Mouse (Mus musculus): ENCODE results near the gene Hs1bp3.
A peak's percentile ranks its signal among the peaks of the same experiment; 100 is the strongest.

Gene Hs1bp3

DNA sequence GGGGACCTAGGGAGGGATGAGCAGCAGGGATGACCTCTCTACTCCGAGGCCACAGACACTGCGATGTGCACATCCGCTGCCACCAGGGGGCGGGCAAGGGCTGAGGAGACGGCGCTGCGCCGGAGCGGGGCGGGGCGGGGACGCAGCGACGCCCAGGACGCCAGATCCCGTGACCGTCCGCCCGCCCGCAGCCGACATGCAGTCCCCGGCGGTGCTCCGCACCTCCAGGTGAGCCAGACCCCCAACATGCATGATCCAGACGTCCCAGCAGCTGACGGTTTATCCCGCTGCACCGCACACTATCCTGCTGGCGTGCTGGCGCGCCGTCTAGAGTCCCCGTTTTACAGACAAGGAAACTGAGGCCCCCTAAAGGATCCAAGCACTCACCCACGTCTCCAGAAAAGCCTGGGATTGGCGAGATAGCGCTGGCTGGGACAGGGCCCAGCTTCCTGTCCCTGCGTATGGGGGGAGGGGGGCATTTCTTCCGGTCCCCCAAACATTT, at the start of gene Hs1bp3:
Gene Hs1bp3 (plus strand): TSS at position 163 of the 502 bp plus-strand sequence.
- peak; percentile 78 to 79 for DNase-seq (ENCODE audit: low spot score in 2 of 2)

DNA sequence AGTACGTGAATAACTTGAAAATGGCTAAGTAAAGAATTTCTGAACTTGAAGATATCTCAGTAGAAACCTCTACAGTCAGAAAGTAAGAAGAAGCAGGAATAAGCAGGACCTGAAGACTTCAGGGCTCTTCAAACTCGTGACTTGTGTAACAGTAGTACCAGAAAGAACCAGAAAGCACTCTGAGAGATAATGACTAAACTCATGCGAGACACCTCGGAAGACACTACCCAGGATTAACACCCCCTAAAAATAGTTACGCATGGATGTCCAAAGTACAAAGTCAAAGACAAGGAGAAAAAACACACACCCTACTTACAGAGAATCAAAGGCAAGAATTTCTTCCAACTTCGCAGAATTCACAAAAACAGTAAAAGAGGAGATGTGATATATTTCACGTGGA, 46.9 kb upstream of the Hs1bp3 start:
- DNase-seq (ENCODE audit: low spot score in 2 of 2), result no peak

DNA sequence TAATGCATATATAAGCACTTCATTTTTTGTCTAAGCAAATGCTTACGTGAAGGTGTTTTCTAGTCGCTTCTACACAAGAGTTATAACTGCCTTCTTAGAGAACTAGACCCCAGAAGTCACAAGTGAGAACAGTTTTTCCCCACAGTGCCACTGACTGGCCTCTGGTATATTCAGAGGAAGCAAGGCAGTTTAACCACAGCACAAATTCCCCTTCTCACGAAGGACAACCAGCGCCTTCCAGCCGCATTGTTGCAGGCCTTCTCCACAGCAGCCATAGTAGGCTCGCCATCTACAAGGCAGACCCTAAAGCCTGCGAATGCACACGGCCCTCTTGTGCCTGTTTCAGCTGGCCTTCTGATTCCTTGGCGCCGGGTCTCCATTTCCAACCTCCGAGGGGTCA, 43.6 kb upstream of the Hs1bp3 start:
- no peak for DNase-seq (ENCODE audit: low spot score in 2 of 2)

DNA sequence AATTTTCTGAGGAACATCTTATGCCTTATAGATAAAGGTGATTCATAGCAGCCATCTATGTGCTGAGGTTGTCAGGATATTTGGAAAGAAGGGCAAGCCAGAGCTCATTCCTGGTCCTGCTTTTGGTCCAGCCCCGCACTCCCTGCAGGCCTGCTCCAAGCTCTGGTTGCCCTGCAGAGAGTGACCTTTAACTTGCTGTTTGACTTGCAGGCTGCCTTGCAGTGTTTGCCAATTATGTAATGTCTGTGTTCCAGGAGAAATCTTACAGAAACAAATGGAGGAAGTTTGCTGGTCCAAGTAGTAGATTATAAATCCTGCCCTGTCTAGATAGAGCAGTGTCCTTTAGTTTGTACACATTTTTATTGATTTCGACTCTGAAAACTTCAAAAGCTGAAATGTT, 41.8 kb upstream of the Hs1bp3 start:
- no peak for DNase-seq (ENCODE audit: low spot score in 2 of 2)

DNA sequence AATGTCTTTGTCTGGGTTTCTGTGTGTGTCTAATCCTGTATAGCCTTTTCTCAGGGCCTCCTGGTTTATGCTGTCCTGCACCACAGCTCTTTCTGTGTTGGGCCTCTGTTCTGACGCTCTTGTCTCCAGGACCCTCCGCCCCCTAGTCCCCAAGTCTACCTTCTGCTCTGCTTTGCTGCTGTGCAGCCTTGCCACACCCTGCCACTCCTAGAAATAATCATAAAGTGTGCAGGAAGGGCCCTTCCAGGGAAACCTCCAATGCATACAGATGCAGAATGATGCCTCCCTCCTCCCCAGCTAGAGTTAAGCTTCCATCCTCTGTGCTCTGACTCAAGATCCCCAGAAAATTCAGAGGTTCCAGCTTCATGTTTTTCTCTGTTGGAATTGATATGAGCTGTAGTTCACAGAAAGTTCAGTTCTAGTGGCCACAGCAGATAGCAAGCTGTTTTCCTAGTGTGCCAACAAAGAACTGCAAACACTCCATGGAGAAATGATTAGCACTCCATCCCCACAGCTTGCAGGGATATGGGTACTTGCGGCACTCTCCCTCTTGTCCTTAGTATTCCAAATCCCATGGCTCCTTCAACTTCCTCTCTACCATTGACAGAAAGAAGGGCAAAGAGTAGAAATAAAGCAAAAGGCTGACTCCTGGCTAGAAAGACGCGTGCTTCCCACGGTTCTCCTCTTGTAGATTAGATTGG, 39.6 kb upstream of the Hs1bp3 start:
- DNase-seq (ENCODE audit: low spot score in 2 of 2), result no peak

DNA sequence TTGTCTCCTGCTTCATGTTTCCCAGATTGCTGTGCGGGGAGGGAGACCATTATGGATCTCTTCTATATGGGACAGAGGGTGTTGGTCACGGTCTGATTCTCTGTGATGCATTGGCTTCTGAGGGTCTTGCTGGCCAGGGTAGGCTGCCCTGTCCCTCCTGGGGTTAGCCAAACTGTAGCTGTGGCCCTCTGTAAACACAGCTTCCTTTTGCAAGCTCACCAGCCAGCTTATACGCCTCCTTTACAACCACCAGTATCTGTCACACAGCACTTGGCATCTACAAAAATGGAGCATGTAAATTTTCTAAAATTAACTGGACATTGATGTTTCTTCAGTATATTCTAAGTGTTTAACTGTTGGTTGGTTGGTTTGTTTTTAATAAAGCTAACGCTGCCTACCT, 37.8 kb upstream of the Hs1bp3 start:
- DNase-seq (ENCODE audit: low spot score in 2 of 2), result no peak

DNA sequence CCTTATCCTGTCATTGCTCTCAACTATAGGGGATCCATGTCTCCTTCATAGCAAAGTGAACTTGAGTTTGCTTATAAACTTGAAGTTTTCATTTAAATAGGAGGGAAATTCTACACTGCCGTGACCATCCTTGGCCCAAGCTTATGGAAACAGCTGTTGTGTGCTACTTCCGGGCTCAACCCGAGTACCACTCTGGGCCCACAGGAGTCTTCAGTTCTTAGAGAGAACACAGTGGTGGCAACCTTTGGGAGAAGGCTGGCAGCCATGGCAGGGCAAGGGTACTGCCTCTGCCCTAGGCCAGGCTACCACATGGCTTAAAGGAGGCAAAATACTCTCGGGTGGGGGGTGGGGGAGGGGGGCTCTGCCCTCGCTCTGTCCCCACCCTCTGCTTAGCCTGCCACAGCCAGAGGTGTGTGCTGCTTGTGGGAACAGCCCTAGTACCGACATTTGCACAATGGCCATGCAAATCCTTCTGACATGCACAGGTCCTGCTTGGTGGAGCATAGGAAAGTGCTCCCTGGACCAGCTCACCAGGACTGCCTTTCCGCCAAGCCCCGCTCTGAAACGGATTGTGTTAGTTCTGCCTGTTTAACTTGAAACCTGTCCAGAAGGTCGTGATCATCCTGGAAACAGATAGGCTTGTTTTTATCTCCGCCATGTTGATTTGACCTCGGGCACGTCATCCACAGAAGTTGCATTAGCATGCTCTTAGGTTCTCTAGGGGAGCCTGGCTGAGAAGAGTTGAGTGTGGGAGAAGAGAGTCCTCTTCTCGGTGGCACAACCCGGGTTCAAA, 31.8 kb upstream of the Hs1bp3 start:
- no peak for DNase-seq (ENCODE audit: low spot score in 2 of 2)

DNA sequence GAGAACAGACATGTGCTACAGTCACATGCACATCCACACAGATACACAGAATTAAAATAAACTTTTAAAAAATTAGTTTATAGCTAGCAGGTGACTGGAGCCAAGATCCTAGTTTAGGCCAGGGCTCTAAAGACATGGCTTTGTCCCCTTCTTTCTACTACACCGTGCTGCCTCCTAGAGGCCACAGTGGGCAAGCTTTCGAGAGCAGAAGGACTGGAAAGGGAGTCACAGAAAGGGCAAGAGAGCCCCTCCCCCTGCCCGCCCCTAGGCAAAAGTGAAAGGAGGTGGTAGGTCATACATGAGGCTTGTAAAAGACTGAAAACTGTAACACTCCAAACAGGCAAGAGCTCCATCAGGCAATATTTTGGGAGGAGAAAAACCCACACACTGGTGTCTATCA, 25.3 kb upstream of the Hs1bp3 start:
- no peak for DNase-seq (ENCODE audit: low spot score in 2 of 2)

DNA sequence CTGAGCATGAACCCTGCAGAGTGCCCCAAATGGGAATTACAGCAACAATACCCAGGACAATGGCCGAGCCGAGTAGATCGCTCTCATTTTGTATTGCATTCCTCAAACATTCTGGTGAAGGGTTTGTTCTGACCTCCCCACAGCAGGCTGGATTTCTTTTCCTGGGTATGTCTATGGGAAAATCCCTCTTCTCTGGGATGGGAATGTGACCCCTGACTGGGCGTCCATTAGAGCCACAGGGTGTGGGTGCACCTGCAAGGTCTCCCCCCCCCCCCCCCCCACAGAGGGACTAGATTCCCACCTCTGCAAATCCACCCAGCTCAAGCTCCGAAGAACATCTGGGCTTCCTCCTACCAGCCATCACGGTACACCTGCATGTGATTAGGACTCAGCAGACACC, 24.1 kb upstream of the Hs1bp3 start:
- DNase-seq (ENCODE audit: low spot score in 2 of 2), result no peak

DNA sequence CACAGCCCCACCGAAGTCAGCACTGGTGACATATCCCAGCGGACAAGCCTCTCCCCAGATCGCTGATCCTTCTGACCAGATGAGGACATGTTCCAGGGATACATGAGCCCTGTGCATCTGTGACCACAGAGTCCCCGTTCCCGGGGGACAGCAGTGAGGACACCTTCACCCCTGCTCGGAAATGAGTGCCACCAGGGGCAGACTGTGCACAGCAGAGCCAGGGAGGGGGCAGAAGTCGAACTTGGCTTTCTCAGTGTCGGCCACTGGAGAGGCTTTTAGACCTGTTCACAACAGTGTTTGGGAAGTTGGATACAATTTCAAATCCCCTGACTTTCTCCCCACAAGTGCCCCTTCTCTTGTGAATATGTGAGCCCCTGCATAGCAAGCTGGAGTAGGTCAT, 23.7 kb upstream of the Hs1bp3 start:
- DNase-seq (ENCODE audit: low spot score in 2 of 2), result no peak

DNA sequence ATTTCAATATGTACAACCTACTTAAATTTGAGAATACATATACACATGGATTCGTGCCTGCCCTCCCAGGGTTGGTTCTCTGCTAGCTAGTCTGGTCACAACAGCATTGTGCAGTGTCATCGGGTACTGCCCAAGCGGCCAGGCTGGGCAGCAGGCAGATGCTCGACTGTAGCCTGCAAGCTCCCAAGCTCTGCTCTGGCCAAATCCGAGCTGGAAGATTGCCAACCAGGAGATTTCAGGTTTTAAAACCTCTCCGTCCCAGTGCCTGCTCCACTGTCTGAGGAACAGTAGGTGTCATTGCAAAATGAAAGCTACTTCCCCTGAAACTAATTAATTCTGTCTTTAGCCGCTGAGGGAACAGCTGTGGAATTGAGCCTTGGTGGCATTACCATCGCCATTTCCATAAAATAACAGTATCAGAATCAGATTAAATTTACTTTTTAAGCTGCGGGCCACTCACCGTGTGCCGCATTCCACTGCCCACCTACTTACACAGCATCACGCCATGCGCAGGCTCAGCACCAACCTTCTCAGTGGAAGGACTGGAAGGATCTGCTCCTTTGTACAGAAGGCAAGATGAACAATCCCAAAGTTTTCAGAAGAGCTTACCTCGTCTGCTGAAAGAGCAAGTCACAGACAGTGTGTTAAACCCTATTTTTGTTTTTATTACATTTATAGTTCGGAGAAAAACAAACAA, 21.9 kb upstream of the Hs1bp3 start:
- no peak for DNase-seq (ENCODE audit: low spot score in 2 of 2)

DNA sequence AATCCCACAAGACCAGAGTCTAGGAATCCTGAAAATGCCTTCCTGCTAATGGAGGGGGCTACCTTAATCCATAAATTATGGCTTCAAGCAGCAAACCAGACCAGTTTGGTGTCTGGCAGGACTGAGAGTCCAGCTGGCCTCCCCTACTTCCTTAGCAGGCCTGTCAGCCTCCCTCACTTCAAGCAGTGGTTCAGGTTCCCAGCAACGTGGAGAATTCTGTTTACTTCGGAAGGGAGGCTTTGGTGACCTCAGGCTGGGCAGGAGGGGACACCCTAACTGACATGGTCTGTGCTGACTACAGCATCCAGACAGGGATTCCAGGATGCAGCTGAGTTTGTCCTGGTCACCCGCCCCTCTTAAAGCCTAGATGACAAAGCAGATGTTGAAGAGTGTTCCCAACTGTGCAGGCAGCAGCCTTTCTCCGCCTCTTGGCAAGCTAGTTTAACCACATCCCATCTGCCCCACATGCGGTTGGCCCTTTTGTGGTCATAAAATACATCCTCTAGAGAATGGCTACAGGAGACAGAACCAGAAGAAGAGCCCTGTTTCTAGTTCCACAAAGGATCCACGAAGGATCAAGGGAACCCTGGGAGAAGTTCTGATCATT, 17.8 kb upstream of the Hs1bp3 start:
- DNase-seq (ENCODE audit: low spot score in 2 of 2), result no peak

DNA sequence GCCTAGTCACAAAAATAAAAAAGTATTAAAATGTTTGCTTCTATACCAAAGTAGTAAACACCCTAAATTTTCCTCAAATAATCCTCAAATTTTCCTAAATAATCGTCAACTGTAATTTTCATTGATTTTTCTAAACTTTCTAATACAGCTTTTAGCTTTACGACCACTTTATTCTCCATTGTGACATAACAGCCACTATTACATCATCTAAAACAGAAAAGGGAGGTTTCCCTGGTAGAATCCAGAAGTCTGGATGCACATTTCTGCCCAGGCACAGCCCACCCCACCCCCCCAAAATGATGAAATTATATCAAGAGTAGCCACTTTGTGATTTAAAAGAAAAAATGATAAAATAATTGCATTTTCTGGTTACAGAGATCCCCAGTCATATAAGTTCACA, 17.1 kb upstream of the Hs1bp3 start:
- DNase-seq (ENCODE audit: low spot score in 2 of 2), result no peak

DNA sequence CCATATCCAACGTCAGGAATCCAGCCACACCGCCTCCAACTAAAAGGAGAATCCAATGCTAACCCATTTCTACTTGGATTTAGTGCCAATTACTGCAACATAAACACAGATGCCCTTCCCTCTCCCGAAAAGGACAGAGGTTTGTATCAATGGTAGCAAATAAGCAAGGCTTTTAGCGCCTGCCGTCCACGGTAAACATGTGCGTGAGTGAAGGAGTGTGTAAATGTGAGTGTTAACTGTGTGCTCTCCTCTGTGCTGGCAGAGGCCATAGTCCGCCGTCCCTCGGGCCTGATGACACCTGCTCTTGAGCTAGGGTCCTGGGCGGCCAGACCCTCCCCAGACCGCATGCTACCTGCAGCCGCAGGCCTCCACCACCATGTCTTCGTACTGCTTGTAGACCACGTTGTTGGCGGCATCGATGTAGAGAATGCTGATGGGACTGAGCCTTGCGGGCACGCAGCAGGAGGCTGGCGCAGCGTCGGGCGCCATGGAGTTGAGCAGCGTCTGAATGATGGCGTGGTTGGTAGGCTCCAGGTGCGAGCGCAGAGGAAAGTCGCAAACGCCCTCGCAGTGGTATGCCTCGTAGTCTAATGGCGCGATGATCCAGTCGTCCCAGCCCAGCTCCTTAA, 15.5 kb upstream of the Hs1bp3 start:
- no peak for DNase-seq (ENCODE audit: low spot score in 2 of 2)

DNA sequence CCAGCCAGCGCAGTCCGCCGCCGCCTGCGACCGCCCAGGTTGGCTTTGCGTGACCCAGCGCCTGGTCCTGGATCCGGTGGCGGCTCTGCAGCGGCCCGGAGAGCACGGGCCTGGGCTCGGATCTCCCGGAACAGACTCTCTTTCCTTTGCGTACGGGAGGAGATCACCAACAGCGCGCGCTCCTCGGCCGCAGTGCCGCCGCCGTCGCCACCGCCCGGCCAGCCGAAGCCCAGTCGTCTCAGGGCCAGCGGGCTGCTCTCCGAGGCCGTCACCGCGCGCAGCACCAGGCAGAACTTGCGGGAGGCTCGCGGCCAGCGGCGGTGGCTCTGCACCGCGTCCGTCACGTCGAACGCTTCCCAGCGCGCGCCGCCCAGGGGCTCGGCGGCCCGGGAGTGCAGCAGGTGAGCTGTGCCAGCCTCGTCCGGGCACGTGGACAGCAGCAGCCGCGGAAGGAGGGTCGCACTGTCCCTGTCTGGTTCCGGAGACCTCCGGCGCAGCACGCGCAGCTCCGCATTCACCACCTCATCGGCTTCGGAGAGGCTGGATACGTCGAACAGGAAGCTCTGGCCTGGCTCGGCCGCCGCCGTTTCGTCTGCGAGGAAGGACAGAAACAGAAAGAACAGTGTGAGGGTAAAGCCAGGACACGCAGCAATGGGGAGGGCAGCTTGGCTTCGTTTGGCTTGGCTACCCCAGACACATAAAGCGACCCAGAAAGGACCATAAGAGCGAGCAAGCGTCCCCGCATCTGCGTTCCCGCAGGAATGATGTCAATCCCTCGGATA, 14.7 kb upstream of the Hs1bp3 start:
- no peak for DNase-seq (ENCODE audit: low spot score in 2 of 2)

DNA sequence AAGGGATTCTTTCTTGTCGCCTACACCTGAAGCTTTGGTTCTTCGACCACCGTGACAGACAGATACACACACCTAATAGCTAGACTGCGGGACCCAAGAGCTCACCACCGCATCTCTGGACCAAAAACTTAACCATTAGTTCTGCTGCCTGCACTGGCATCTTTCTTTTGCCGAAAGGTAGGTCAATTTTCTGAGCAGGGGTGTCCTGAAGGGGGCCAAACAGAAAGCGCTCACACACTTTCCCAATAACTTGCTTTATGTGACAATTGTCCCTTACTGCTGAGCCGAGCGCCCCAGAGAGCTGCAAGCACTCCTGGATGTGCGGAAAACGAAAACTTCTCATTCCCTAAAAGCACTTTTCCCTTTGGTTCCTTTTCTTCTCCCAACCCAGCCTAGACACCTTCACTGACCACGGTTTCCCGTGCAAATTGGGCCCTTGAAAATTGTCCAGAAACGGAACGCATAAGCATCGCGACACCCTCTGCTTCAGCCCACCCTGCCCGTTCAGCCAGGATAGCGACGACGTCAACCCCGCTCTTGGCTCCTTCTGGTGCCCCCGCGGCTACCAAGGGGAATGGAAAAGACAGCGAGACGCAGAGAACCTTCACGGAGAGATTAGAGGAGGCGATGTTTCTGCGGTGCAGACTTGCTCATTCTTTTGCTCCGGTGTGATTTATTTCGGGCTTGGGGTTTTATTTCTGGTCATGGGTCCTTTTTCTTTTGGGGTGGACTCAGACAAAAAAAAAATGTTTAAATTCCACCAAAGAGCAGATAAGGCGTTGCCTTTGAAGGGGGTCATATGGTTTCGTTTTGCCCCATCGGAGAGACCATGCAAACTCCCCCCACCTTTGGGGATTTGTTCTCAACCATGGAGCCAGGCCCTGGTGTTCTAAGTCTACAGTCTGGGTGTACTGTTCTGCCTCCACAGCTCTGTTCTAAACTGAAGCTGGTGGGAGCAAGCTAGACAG, 13.8 kb upstream of the Hs1bp3 start:
- DNase-seq (ENCODE audit: low spot score in 2 of 2), result no peak

DNA sequence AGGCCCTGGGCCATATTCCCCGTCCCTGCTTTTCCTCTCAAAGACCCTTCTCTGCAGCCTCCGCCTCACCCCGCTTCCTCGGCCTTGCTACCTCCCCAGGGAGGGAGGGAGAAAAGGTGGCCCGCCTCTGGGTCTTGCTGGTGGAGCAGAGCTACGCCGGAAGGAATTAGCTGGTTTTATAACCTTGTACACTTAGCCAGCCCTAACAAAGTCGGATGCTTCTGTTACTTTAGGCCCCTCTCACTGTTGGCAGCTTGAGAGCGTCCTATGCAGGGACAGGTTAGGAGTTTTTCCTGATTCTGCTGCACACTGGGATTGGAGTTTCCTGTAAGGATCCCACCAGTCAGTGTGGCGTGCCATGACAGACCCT, 13.1 kb upstream of the Hs1bp3 start:
- DNase-seq (ENCODE audit: low spot score in 2 of 2), result no peak

DNA sequence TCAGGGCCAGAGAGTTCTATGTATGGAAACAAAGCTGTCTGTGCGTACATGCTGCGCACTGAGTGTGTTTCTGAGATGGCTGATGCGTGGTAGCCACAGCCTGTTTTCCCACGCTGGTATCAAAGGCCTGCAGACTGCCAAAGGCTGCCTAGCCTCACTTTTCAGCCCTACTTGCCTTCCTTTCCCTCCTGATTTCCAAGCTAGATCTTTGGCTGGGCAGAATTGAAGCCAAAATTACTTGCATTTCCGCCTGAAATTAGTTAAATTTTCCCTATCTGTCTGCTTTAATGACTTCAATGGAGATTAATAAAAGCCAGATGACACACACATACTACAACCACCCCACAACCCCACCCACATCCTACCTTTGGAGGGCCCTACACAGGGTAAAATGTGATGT, 12.7 kb upstream of the Hs1bp3 start:
- no peak for DNase-seq (ENCODE audit: low spot score in 2 of 2)

DNA sequence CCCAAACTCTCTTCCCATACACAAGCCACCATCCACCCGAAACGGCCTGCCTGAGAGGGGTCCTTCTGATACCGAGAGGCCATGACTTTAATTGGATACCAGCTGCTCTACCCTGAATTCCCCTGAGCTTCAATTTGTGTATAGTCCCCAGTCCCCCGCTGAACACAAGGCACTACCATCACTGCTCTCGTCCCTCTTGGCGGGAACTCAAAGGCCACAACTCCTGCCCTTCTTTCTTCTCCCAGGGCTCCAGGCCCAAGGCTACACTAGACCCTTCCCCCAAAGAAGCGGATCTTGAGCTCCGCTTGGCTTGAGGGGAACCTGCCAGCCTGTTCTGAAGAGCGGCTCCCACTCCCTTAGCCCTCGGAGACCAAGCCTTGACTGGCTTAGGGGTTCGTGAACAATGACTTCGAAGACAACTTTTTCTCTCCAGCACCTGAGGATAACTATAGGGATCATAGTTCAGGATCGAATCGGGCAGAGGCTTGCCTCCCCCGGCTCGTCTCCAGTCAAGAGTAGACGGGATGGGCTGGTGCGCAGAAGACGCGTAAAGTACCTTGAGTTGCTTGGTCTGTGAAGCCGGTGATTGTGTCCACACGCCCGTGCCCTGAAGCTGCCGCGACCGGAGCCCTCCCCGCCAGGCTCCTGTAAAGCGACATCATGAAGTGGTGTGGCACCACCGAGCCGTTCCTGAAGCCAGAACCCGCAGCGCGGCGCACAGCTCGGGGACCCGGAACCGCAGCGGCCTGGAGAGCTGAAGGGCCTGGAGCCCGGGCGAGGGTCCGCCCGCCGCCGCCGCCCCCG, 12.0 kb upstream of the Hs1bp3 start:
- no peak for DNase-seq (ENCODE audit: low spot score in 2 of 2)
